Mouse (Mus musculus): ENCODE results near the gene Gm28372.

Gene Gm28372

DNA sequence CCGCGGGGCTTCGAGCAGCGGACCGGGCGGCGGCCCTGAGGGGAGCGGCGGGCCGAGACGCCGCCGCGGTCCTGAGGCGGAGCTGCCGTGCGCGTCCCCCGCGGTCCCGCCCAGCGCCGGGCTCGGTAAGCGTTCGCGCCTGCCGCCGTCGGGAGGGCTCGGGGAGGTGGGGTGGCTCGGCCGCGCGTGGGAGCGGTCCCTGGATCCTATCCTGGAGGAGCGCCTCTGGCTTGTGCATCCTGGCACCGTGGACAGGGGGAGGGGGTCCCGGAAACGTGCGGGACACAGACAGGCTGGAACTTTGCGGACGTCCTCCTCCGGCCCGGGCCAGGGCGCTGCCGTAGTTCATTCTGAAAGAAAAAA lies 45.4 kb downstream of the Gm28372 start:
- no peak for DNase-seq (ENCODE audit: extremely low spot score, low spot score)

DNA sequence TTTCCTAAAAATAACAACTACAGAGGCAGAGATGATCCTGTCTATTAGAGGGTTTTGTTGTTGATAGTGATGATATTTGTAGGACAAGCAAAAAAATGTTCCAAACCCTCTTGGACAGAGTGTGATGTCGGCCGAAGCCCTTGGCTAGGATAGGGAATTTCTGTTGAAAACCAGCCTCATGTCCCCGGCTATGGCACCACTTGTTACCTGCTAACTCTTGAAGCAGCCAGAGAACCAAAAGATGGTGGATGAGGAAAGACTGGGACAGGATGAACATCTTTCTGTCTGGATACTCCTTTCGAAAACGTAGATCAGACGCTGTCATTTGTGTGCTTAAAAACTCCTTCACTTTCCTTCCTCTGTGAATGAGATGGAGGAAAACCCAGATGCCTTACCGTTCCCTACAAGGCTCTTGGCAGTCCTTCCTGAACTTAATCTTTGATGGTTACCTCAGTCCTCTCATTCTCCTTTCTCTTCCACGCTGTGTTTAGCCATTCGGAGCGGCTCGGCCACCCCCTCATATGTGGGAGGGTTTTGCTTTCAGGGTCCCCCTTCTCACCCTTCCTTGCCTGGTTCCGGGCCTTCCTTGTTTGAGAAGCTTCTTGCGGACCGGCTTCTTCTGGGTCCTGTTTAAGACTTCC lies 46.2 kb downstream of the Gm28372 start:
- DNase-seq (ENCODE audit: extremely low spot score, low spot score): no peak

DNA sequence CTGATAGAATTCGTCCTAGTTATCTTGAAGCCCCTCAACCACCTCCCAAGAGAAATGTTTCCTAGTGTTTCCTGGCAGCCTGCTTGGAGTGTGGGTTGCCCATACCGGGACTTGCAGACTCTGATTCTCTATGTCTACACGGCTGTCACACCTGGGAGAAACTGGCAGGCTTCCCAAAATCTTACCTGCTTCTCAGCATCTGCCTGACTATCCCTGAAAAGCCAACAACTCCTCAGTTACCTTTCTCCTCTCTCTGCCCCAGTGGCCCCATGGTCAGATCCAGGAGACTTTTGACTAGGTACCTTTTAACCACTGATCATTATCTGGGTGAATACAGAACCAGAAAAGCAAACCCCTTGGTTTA lies 46.7 kb downstream of the Gm28372 start:
- DNase-seq (ENCODE audit: extremely low spot score, low spot score): no peak

DNA sequence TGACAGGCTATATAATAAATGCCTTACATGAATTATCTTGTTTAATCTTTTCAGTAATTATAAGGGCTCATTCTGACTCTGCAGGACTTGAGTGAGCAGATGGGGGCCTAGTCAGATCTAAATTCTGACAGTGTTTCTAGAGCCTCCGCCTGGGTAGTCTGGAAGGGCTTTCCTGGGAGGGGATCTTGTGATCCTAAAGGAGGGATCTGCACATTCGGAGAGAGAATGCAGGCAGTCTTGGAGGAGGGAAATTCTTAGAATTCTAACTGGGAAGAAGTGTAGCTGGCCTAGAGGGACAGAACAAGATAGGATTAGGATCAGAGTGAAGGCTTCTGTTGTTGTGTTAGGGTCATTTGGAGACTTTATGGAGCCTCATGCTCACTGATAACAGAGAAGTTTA lies 47.2 kb downstream of the Gm28372 start:
- DNase-seq (ENCODE audit: extremely low spot score, low spot score): no peak

DNA sequence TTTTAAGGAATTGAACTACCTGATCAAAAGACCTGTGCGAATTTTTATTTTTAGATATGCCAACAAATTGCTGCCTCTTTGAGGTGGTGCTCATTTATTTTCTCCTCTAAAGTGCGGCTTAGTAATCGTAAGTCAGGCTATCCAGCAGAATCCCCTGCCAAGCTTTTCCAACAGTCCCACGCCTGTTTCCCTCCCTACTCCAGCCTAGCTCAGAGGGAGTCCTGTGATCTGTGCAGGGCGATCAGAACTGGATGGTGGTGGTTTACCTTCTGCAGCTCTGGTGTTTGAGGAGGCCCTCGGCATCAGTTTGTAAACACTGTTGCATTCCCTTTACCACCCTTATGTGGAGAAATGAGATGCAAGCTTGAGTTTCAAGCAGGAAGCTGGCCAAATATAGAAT lies 48.4 kb downstream of the Gm28372 start:
- no peak for DNase-seq (ENCODE audit: extremely low spot score, low spot score)

DNA sequence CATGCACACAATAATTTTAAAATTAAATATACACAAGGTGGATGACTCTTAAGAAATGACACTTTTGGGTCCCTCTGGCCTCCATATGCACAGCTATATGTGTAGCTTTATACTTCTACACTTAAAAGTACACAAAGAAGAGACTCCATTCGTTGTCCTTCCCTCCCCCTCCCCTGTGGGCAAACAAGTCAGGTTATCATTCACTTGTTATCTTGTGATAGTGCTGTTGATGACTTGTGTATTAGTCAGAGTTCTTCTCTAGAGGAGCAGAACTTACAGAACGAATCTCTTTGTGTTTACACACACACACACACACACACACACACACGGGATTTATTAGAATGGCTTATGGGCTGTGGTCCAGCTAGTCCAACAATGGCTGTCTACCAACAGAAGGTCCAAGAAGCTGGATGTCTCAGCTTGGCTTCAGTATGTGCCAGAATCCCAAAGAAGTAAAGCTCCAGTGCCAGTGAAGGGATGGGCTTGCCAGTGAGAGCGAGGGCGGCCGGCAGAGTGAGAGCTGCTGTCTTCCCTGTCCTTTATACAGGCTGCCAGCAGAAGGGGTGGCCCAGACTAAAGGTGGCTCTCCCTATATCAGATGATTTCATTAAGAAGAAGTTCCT lies 49.8 kb downstream of the Gm28372 start:
- DNase-seq (ENCODE audit: extremely low spot score, low spot score): no peak

Measured in neural tube, embryonic 10.5 days (tissue).